ENCODE assay signal across 10 mouse cellular contexts in the genomic region with DNA sequence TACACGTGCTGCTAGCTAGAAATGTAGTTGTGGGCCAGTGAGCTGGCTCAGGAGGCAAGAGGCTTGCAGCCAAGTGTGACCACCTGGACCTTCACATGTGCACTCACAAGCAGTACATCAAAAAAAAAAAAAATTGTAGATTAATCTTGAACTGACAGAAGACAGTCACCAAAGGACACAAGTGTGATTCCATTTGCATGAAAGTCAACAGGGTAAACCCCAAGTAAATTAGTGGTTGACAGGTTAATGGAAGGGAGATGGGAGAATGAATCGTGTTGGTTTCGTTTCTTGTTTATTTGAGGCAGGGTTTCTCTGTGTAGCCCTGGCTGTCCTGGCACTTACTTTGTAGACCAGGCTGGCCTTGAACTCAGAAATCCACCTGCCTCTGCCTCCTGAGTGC. TPM values are rescaled to one million over a fixed set of nuclear protein-coding genes. Genes with fewer than 3 reads are reported as not detected.
DNase-seq lines count a peak whose midpoint lies in the region; ATAC-seq and TF ChIP-seq lines count a peak whose summit lies in the region.
"Had no signal": no experiment of that assay in that cellular context is flagged by ENCODE, and none has a peak within 500 bp of the region (broad histone marks: within the 10 kb centered on the region; RNA-seq: fewer than 3 reads in every experiment).

No protein-coding gene starts in this region.

- H3K4me3 ChIP-seq in heart, postnatal 0 days (ENCODE audit: low read depth, low read length) = no peak overlapping the region; the same call in 1 of the 2 replicates
- peak overlapping the region; percentile 79 for H3K4me3 ChIP-seq in embryonic facial prominence, embryonic 10.5 days
- peak overlapping the region; percentile 65; the same call in 1 of the 2 replicates for H3K4me3 ChIP-seq in hindbrain, postnatal 0 days (ENCODE audit: low read length)
- H3K4me3 ChIP-seq in midbrain, embryonic 15.5 days = peak overlapping the region; percentile 83

- H3K9ac ChIP-seq in heart, postnatal 0 days (replicated peaks; ENCODE audit: low read depth, low read length) = no peak overlapping the region
- no peak overlapping the region for H3K9ac ChIP-seq in hindbrain, postnatal 0 days (replicated peaks; ENCODE audit: low read length)
- 0 out of 2 replicates have a peak overlapping the region, but pooled peaks have one; percentile 82 for H3K9ac ChIP-seq in midbrain, embryonic 15.5 days

- no peaks in the 10 kb centered on the region; the same call in 1 of the 2 replicates for H3K4me1 ChIP-seq in heart, postnatal 0 days (ENCODE audit: control insufficient read depth, insufficient read depth)
- peaks cover 13% of the 10 kb centered on the region for H3K4me1 ChIP-seq in embryonic facial prominence, embryonic 10.5 days
- H3K4me1 ChIP-seq in hindbrain, postnatal 0 days (ENCODE audit: insufficient read depth, low read length) = no peaks in the 10 kb centered on the region
- peaks cover 9% of the 10 kb centered on the region for H3K4me1 ChIP-seq in midbrain, embryonic 15.5 days

- H3K9me3 ChIP-seq in heart, postnatal 0 days (replicated peaks; ENCODE audit: control insufficient read depth, low read length) = no peaks in the 10 kb centered on the region
- H3K9me3 ChIP-seq in embryonic facial prominence, embryonic 10.5 days = no peaks in the 10 kb centered on the region
- H3K9me3 ChIP-seq in hindbrain, postnatal 0 days (ENCODE audit: low read length) = no peaks in the 10 kb centered on the region
- H3K9me3 ChIP-seq in midbrain, embryonic 15.5 days = no peaks in the 10 kb centered on the region

- WGBS in heart, postnatal 0 days = 78% methylated on average over 3 of the region's 3 CpGs
- 77% methylated on average over 3 of the region's 3 CpGs for WGBS in embryonic facial prominence, embryonic 10.5 days
- WGBS in hindbrain, postnatal 0 days = 54% methylated on average over 3 of the region's 3 CpGs
- WGBS in midbrain, embryonic 15.5 days = 58% methylated on average over 3 of the region's 3 CpGs

- H3K27me3 ChIP-seq in heart, postnatal 0 days (ENCODE audit: control insufficient read depth, insufficient read depth, low read length) = no peaks in the 10 kb centered on the region
- H3K27me3 ChIP-seq in embryonic facial prominence, embryonic 10.5 days (replicated peaks; ENCODE audit: low read depth, poor library complexity, severe bottlenecking) = no peaks in the 10 kb centered on the region
- H3K27me3 ChIP-seq in hindbrain, postnatal 0 days (ENCODE audit: insufficient read depth, low read length) = no peaks in the 10 kb centered on the region
- H3K27me3 ChIP-seq in midbrain, embryonic 15.5 days (replicated peaks) = no peaks in the 10 kb centered on the region

- DNase-seq in heart, postnatal 0 days (ENCODE audit: low spot score) = no peak
- DNase-seq in heart, adult 8-10 months (ENCODE audit: low spot score) = no peak
- DNase-seq in embryonic facial prominence, embryonic 10.5 days (ENCODE audit: low spot score) = no peak
- DNase-seq in hindbrain, postnatal 0 days (ENCODE audit: low spot score) = no peak
- DNase-seq in urinary bladder, postnatal 36 days (ENCODE audit: low spot score in 2 of 2) = no peak
- DNase-seq in frontal cortex, postnatal 25 days (ENCODE audit: low spot score in 2 of 2) = no peak
- DNase-seq in adrenal gland, adult 8-10 months = no peak
- DNase-seq: cerebellum, adult 11-12 months; right cerebral cortex, postnatal 14 days had no signal

- no peak for ATAC-seq in heart, postnatal 0 days (ENCODE audit: insufficient read depth, low read depth)
- ATAC-seq in hindbrain, postnatal 0 days = no peak
- no peak for ATAC-seq in midbrain, embryonic 15.5 days (replicated peaks)

- no peak overlapping the region for H3K27ac ChIP-seq in heart, postnatal 0 days (ENCODE audit: low read depth)
- no peak overlapping the region for H3K27ac ChIP-seq in embryonic facial prominence, embryonic 10.5 days (replicated peaks)
- H3K27ac ChIP-seq in hindbrain, postnatal 0 days = no peak overlapping the region
- no peak overlapping the region for H3K27ac ChIP-seq in midbrain, embryonic 15.5 days

- H3K36me3 ChIP-seq in heart, postnatal 0 days (replicated peaks; ENCODE audit: control insufficient read depth, insufficient read depth, low read length) = 0 out of 2 replicates have a peak, but pooled peaks cover 3% of the 10 kb centered on the region
- peaks cover 41% of the 10 kb centered on the region for H3K36me3 ChIP-seq in embryonic facial prominence, embryonic 10.5 days (replicated peaks)
- H3K36me3 ChIP-seq in hindbrain, postnatal 0 days (ENCODE audit: insufficient read depth, low read length) = no peaks in the 10 kb centered on the region; the same call in 1 of the 2 replicates
- peaks cover 18% of the 10 kb centered on the region; the same call in 1 of the 2 replicates for H3K36me3 ChIP-seq in midbrain, embryonic 15.5 days (replicated peaks)

- H3K4me2 ChIP-seq in heart, postnatal 0 days (ENCODE audit: low read depth, low read length) = peak overlapping the region; percentile 77; the same call in 1 of the 2 replicates
- H3K4me2 ChIP-seq in hindbrain, postnatal 0 days (ENCODE audit: low read depth, low read length) = peak overlapping the region; percentile 76
- peak overlapping the region; percentile 92 for H3K4me2 ChIP-seq in midbrain, embryonic 15.5 days

- no peak for TF ChIP-seq EP300 in heart, postnatal 0 days (IDR thresholded peaks at IDR 0.05; ENCODE audit: low read depth)

- no peak for TF ChIP-seq CTCF in heart, postnatal 0 days (IDR thresholded peaks at IDR 0.05; ENCODE audit: low read depth)
- TF ChIP-seq CTCF in hindbrain, postnatal 0 days (IDR thresholded peaks at IDR 0.05; ENCODE audit: low read depth) = no peak

RNA-seq across cellular contexts. Expression of a gene that starts 1.3 kb away (rescaled TPM):
- total RNA-seq in heart, postnatal 0 days (2014; rRNA removed; ENCODE audit: low replicate concordance) = 12.4 and 21.1 TPM in 2 replicates
- polyA plus RNA-seq in heart, postnatal 0 days (2015; fragmentation: Nextera tagmentation; extraction: Ambion mirVana) = 8.6 and 9.8 TPM in 2 replicates
- total RNA-seq in heart, adult 8-10 months (2022) = 1 to 10 TPM; 1.7 to 2.1 (median 2.0) TPM
- 218 and 228 TPM in 2 replicates for polyA plus RNA-seq in embryonic facial prominence, embryonic 10.5 days (2016; fragmentation: Nextera tagmentation; extraction: Ambion mirVana)
- 30.7 and 31.8 TPM in 2 replicates for total RNA-seq in hindbrain, postnatal 0 days (2014; rRNA removed)
- polyA plus RNA-seq in hindbrain, postnatal 0 days (2015; fragmentation: Nextera tagmentation; extraction: Ambion mirVana) = 33.1 and 35.4 TPM in 2 replicates
- polyA plus RNA-seq in midbrain, embryonic 15.5 days (2015; fragmentation: Nextera tagmentation; extraction: Ambion mirVana) = 78.3 and 79.6 TPM in 2 replicates
- total RNA-seq in adrenal gland, adult 8-10 months (2022) = 1 to 10 TPM; 2.3 to 9.0 (median 4.8) TPM

RNA-seq across cellular contexts. Expression of a gene that starts 8.3 kb away (rescaled TPM):
- 53.1 and 56.8 TPM in 2 replicates for total RNA-seq in heart, postnatal 0 days (2014; rRNA removed; ENCODE audit: low replicate concordance)
- polyA plus RNA-seq in heart, postnatal 0 days (2015; fragmentation: Nextera tagmentation; extraction: Ambion mirVana) = 87.0 and 91.1 TPM in 2 replicates
- total RNA-seq in heart, adult 8-10 months (2022) = 10 to 100 TPM; 70.0 to 78.7 (median 75.8) TPM
- polyA plus RNA-seq in embryonic facial prominence, embryonic 10.5 days (2016; fragmentation: Nextera tagmentation; extraction: Ambion mirVana) = 84.6 and 91.9 TPM in 2 replicates
- total RNA-seq in hindbrain, postnatal 0 days (2014; rRNA removed) = 36.0 and 41.2 TPM in 2 replicates
- 93.4 and 101 TPM in 2 replicates for polyA plus RNA-seq in hindbrain, postnatal 0 days (2015; fragmentation: Nextera tagmentation; extraction: Ambion mirVana)
- polyA plus RNA-seq in midbrain, embryonic 15.5 days (2015; fragmentation: Nextera tagmentation; extraction: Ambion mirVana) = 101 and 103 TPM in 2 replicates
- 100 to 1,000 TPM in 1 of 4 experiments, 10 to 100 TPM in 3; 89.6 to 120 (median 94.1) TPM for total RNA-seq in adrenal gland, adult 8-10 months (2022)

RNA-seq across cellular contexts. Expression of a gene that starts 38.3 kb away (rescaled TPM):
- 17.2 and 17.8 TPM in 2 replicates for total RNA-seq in heart, postnatal 0 days (2014; rRNA removed; ENCODE audit: low replicate concordance)
- 8.0 and 9.9 TPM in 2 replicates for polyA plus RNA-seq in heart, postnatal 0 days (2015; fragmentation: Nextera tagmentation; extraction: Ambion mirVana)
- total RNA-seq in heart, adult 8-10 months (2022) = 10 to 100 TPM; 11.3 to 16.1 (median 15.4) TPM
- 23.3 and 23.9 TPM in 2 replicates for polyA plus RNA-seq in embryonic facial prominence, embryonic 10.5 days (2016; fragmentation: Nextera tagmentation; extraction: Ambion mirVana)
- total RNA-seq in hindbrain, postnatal 0 days (2014; rRNA removed) = 41.4 and 43.3 TPM in 2 replicates
- polyA plus RNA-seq in hindbrain, postnatal 0 days (2015; fragmentation: Nextera tagmentation; extraction: Ambion mirVana) = 29.1 and 30.2 TPM in 2 replicates
- 32.1 and 33.2 TPM in 2 replicates for polyA plus RNA-seq in midbrain, embryonic 15.5 days (2015; fragmentation: Nextera tagmentation; extraction: Ambion mirVana)
- 10 to 100 TPM; 23.1 to 41.9 (median 36.7) TPM for total RNA-seq in adrenal gland, adult 8-10 months (2022)
